Mouse (Mus musculus) spleen, adult 2 months (tissue): ENCODE results near the gene Irx5. TPM values are rescaled to one million over a fixed set of nuclear protein-coding genes. Genes with fewer than 3 reads are reported as not detected.

Source experiments
- DNase-seq, 2 experiments: peaks; one replicate each; pipeline versions ENCODE4 v3.0.0 to v3.0.0-alpha.2; 2012 to 2021; ENCODE audit warnings: low spot score in 2 of 2, low read depth in 1 of 2
- H3K27ac ChIP-seq: fragments of 200-500 bp; 2 replicates; pipeline ENCODE4 v1.5.1; 2012; ENCODE audit warnings: low read length, inconsistent platforms; ENCODE audit not compliant: insufficient read depth
- H3K27me3 ChIP-seq: fragments of 200-500 bp; 2 replicates; pipeline ENCODE4 v1.6.1; 2012; ENCODE audit warnings: mild to moderate bottlenecking, moderate library complexity, low read length, inconsistent platforms; ENCODE audit not compliant: control insufficient read depth, insufficient read depth
- H3K36me3 ChIP-seq: fragments of 200-500 bp; 2 replicates; pipeline ENCODE4 v1.6.1; 2012; ENCODE audit warnings: mild to moderate bottlenecking, low read length, inconsistent platforms; ENCODE audit not compliant: control insufficient read depth, insufficient read depth
- H3K4me1 ChIP-seq: fragments of 200-500 bp; 2 replicates; pipeline ENCODE4 v1.6.1; 2011; ENCODE audit warnings: inconsistent platforms; ENCODE audit not compliant: control insufficient read depth, insufficient read depth, insufficient read length
- H3K4me3 ChIP-seq: fragments of 200-500 bp; 2 replicates; pipeline ENCODE4 v1.5.1; 2011; ENCODE audit warnings: mild to moderate bottlenecking, inconsistent platforms; ENCODE audit not compliant: insufficient read depth, insufficient read length; ENCODE audit errors: extremely low read depth
- CTCF ChIP-seq: fragments of 200-500 bp; IDR thresholded peaks from 2 replicates; pipeline ENCODE4 v1.5.1; 2011; ENCODE audit warnings: mild to moderate bottlenecking, inconsistent platforms; ENCODE audit not compliant: insufficient read depth, insufficient read length, insufficient replicate concordance; ENCODE audit errors: extremely low read depth
- POLR2A ChIP-seq: fragments of 200-500 bp; IDR thresholded peaks from 2 replicates; pipeline ENCODE4 v1.6.1; 2011; ENCODE audit warnings: low read depth, low read length, inconsistent platforms
- WGBS: fragments of 180-500 bp; shearing (Covaris S2); methylation state at CpG from one replicate; pipeline ENCODE4 v1.1.7; 2018; 5-methylcytosine and 5-hydroxymethylcytosine counted together
- polyA plus RNA-seq: library from polyadenylated mRNA; depleted of rRNA; stranded (reverse); fragments of >200 nt; gene quantifications from 2 replicates; pipeline ENCODE4 v1.2.3, GENCODE M21; 2012; rRNA removed

The Irx5 gene
- polyA plus RNA-seq: 0.02 TPM in 1 of 2 replicates, not detected in the other

- peak within 1 kb of the TSS; percentile 77; the same call in 1 of the 2 replicates for H3K4me3 ChIP-seq
Observed at GRCm38 (mm10) chr8:92357398-92357981, at the start of gene Irx5. Gene Irx5, plus strand, starts transcription at chr8:92357625.

GRCm38 (mm10) chr8:92312178-92312577 lies 45.2 kb upstream of the Irx5 start:
- no peaks in the 10 kb centered on the region for H3K27me3 ChIP-seq
- 65% methylated on average over 7 of the region's 7 CpGs for WGBS
- no peak overlapping the region for H3K27ac ChIP-seq
- no peaks in the 10 kb centered on the region for H3K4me1 ChIP-seq
- no peak overlapping the region for H3K4me3 ChIP-seq
- H3K36me3 ChIP-seq: no peaks in the 10 kb centered on the region
- TF ChIP-seq POLR2A: no peak
- no peak for TF ChIP-seq CTCF
- no peak for DNase-seq

More at GRCm38 (mm10) chr8:92357398-92357981, at the start of gene Irx5:
- TF ChIP-seq POLR2A: no peak
- no peak for TF ChIP-seq CTCF
- 1% methylated on average over 43 of the region's 47 CpGs for WGBS
- Histone ChIP-seq H3K27ac (no peak within 1 kb of the TSS), H3K4me1 (peaks cover 17% of the 10 kb centered on the region), H3K36me3 (no peaks in the 10 kb centered on the region), H3K27me3 (peaks cover 44% of the 10 kb centered on the region)
- DNase-seq: no peak

- 80% methylated on average over 3 of the region's 3 CpGs for WGBS
- no peak for DNase-seq
- Histone ChIP-seq H3K27ac (no peak overlapping the region), H3K4me3 (no peak overlapping the region), H3K27me3 (no peaks in the 10 kb centered on the region), H3K4me1 (no peaks in the 10 kb centered on the region), H3K36me3 (no peaks in the 10 kb centered on the region)
- TF ChIP-seq POLR2A (no peak), CTCF (no peak)
Observed at GRCm38 (mm10) chr8:92313707-92314106, 43.7 kb upstream of the Irx5 start.

GRCm38 (mm10) chr8:92323751-92324150 lies 33.7 kb upstream of the Irx5 start:
- no peak for DNase-seq
- H3K36me3 ChIP-seq: no peaks in the 10 kb centered on the region
- no peak for TF ChIP-seq POLR2A
- TF ChIP-seq CTCF: no peak
- no peaks in the 10 kb centered on the region for H3K27me3 ChIP-seq
- no peaks in the 10 kb centered on the region; the same call in 1 of the 2 replicates for H3K4me1 ChIP-seq
- no peak overlapping the region for H3K4me3 ChIP-seq
- 92% methylated on average over 7 of the region's 7 CpGs for WGBS
- H3K27ac ChIP-seq: no peak overlapping the region

GRCm38 (mm10) chr8:92327176-92327575 lies 30.2 kb upstream of the Irx5 start:
- TF ChIP-seq POLR2A (no peak), CTCF (no peak)
- H3K4me1 ChIP-seq: no peaks in the 10 kb centered on the region; the same call in 1 of the 2 replicates
- H3K27ac ChIP-seq: no peak overlapping the region
- no peak for DNase-seq
- no peaks in the 10 kb centered on the region for H3K27me3 ChIP-seq
- WGBS: 97% methylated on average over 2 of the region's 2 CpGs
- no peaks in the 10 kb centered on the region for H3K36me3 ChIP-seq
- no peak overlapping the region for H3K4me3 ChIP-seq

- no peak overlapping the region for H3K27ac ChIP-seq
- no peaks in the 10 kb centered on the region for H3K36me3 ChIP-seq
- peak in 1 of 2 experiments; percentile 1 for DNase-seq
- no peaks in the 10 kb centered on the region; the same call in 1 of the 2 replicates for H3K4me1 ChIP-seq
- H3K4me3 ChIP-seq: no peak overlapping the region
- H3K27me3 ChIP-seq: no peaks in the 10 kb centered on the region
- 22% methylated on average over 3 of the region's 4 CpGs for WGBS
- no peak for TF ChIP-seq POLR2A
- TF ChIP-seq CTCF: no peak
Observed at GRCm38 (mm10) chr8:92329273-92329672, 28.2 kb upstream of the Irx5 start.

GRCm38 (mm10) chr8:92331811-92332210 lies 25.6 kb upstream of the Irx5 start:
- no peak for TF ChIP-seq CTCF
- TF ChIP-seq POLR2A: no peak
- WGBS: 82% methylated on average over 3 of the region's 3 CpGs

More at GRCm38 (mm10) chr8:92331811-92332210, 25.6 kb upstream of the Irx5 start:
- no peak overlapping the region for H3K4me3 ChIP-seq
- H3K36me3 ChIP-seq: no peaks in the 10 kb centered on the region
- H3K27ac ChIP-seq: no peak overlapping the region
- no peaks in the 10 kb centered on the region; the same call in 1 of the 2 replicates for H3K4me1 ChIP-seq
- no peaks in the 10 kb centered on the region for H3K27me3 ChIP-seq
- DNase-seq: no peak
